Mouse (Mus musculus) heart, embryonic 15.5 days (tissue): ENCODE results near the gene Smg6. TPM values are rescaled to one million over a fixed set of nuclear protein-coding genes. Genes with fewer than 3 reads are reported as not detected.

ENCODE experiments used
- ATAC-seq: fragments of 200-750 bp; cut with Nextera tagmentation; replicated peaks from 2 replicates; pipeline ENCODE4 v1.8.0; 2017; ENCODE audit warnings: low read depth, moderate TSS enrichment; ENCODE audit not compliant: insufficient number of reproducible peaks, insufficient read depth, low FRiP score
- H3K27ac ChIP-seq: fragments of 300-500 bp; sonication (generic); 2 replicates; pipeline ENCODE4 v1.5.1; 2015; ENCODE audit warnings: mild to moderate bottlenecking, inconsistent platforms
- H3K27me3 ChIP-seq: fragments of 300-500 bp; sonication (generic); 2 replicates; pipeline ENCODE4 v1.6.1; 2015; ENCODE audit warnings: inconsistent platforms
- H3K36me3 ChIP-seq: fragments of 300-500 bp; sonication (generic); 2 replicates; pipeline ENCODE4 v1.6.1; 2015; ENCODE audit warnings: mild to moderate bottlenecking, inconsistent platforms
- H3K4me1 ChIP-seq: fragments of 300-500 bp; sonication (generic); replicated peaks from 2 replicates; pipeline ENCODE4 v1.6.1; 2015; ENCODE audit warnings: inconsistent platforms
- H3K4me2 ChIP-seq: fragments of 300-500 bp; sonication (generic); 2 replicates; pipeline ENCODE4 v1.6.1; 2015; ENCODE audit warnings: inconsistent platforms, mild to moderate bottlenecking, moderate library complexity
- H3K4me3 ChIP-seq: fragments of 300-500 bp; sonication (generic); 2 replicates; pipeline ENCODE4 v1.5.1; 2015; ENCODE audit warnings: mild to moderate bottlenecking, inconsistent platforms
- H3K9ac ChIP-seq: fragments of 300-500 bp; sonication (generic); 2 replicates; pipeline ENCODE4 v1.6.1; 2015; ENCODE audit warnings: mild to moderate bottlenecking, inconsistent platforms
- H3K9me3 ChIP-seq: fragments of 300-500 bp; sonication (generic); replicated peaks from 2 replicates; pipeline ENCODE4 v1.6.1; 2016; ENCODE audit warnings: inconsistent platforms
- WGBS: fragments of 180-500 bp; shearing (Covaris S2); methylation state at CpG from one replicate; pipeline ENCODE4 v1.1.7; 2015; ENCODE audit warnings: mixed read lengths; 5-methylcytosine and 5-hydroxymethylcytosine counted together
- polyA plus RNA-seq: library from polyadenylated mRNA; unstranded; fragments of >200 nt; fragmentation: Nextera tagmentation; extraction: Ambion mirVana; gene quantifications from 2 replicates; pipeline ENCODE4 v1.2.1, GENCODE M21; 2015

Smg6 gene
- polyA plus RNA-seq, 1 experiment from 2014 or later = 10.0 TPM

GRCm38 (mm10) chr11:75184986-75185385 lies 259.4 kb downstream of the Smg6 start:
- H3K9me3 ChIP-seq = no peaks in the 10 kb centered on the region
- 86% methylated on average over 1 of the region's 2 CpGs for WGBS
- H3K36me3 ChIP-seq = peaks cover 21% of the 10 kb centered on the region; the same call in 1 of the 2 replicates
- no peak for ATAC-seq
- no peak overlapping the region for H3K27ac ChIP-seq
- no peak overlapping the region for H3K9ac ChIP-seq
- H3K27me3 ChIP-seq = no peaks in the 10 kb centered on the region
- H3K4me1 ChIP-seq = peaks cover 14% of the 10 kb centered on the region
- H3K4me2 ChIP-seq = no peak overlapping the region
- H3K4me3 ChIP-seq = no peak overlapping the region

- Histone ChIP-seq H3K4me3 (peak overlapping the region; percentile 67), H3K36me3 (peaks cover 2% of the 10 kb centered on the region; the same call in 1 of the 2 replicates), H3K9ac (peak overlapping the region; percentile 70), H3K9me3 (no peaks in the 10 kb centered on the region), H3K27me3 (peaks cover 15% of the 10 kb centered on the region), H3K27ac (peak overlapping the region; percentile 51), H3K4me2 (peak overlapping the region; percentile 89), H3K4me1 (peaks cover 54% of the 10 kb centered on the region)
- WGBS = 1% methylated on average over 22 of the region's 22 CpGs
- 0 out of 2 replicates have a peak, but pooled peaks have one; percentile 0 for ATAC-seq
Observed at GRCm38 (mm10) chr11:75189713-75190370, 264.2 kb downstream of the Smg6 start.

DNA sequence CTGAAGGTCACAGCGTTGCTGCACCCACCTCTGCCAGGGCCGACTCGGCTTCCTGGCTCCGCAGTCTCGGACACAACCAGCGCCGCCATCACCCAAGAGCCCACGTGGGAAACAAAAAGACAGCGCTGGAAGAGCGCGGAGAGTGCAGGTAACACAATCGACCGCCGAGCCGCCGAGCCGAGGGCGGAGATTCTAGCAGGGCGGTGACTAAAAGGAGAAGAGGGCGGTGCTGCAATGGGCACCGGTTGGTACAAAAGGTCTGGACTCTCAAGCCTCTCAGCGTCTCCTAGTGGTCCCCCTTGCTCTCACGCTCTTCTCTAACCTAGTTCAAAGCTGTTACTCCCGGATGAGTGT lies 264.7 kb downstream of the Smg6 start:
- ATAC-seq = peak; percentile 65
- H3K4me1 ChIP-seq = peaks cover 59% of the 10 kb centered on the region
- H3K4me2 ChIP-seq = peak overlapping the region; percentile 89
- H3K9me3 ChIP-seq = no peaks in the 10 kb centered on the region
- H3K27ac ChIP-seq = peak overlapping the region; percentile 51
- peaks cover 20% of the 10 kb centered on the region for H3K27me3 ChIP-seq
- H3K9ac ChIP-seq = peak overlapping the region; percentile 70
- peak overlapping the region; percentile 67 for H3K4me3 ChIP-seq
- under 1% methylated on average over 24 of the region's 24 CpGs for WGBS
- H3K36me3 ChIP-seq = peaks cover 2% of the 10 kb centered on the region; the same call in 1 of the 2 replicates

GRCm38 (mm10) chr11:75190905-75191441 lies 265.4 kb downstream of the Smg6 start, which contains the start of gene Dph1:
Gene Dph1 (minus strand): TSS chr11:75191241.
- Histone ChIP-seq H3K9me3 (no peaks in the 10 kb centered on the region), H3K27me3 (peaks cover 25% of the 10 kb centered on the region), H3K9ac (peak within 1 kb of the TSS; percentile 70), H3K4me3 (peak within 1 kb of the TSS; percentile 67), H3K36me3 (no peaks in the 10 kb centered on the region), H3K27ac (peak within 1 kb of the TSS; percentile 51), H3K4me1 (peaks cover 65% of the 10 kb centered on the region), H3K4me2 (peak within 1 kb of the TSS; percentile 89)
- 55% methylated on average over 5 of the region's 5 CpGs for WGBS
- ATAC-seq = no peak

- 0 out of 2 replicates have a peak overlapping the region, but pooled peaks have one; percentile 48 for H3K27ac ChIP-seq
- peak overlapping the region; percentile 7; the same call in 1 of the 2 replicates for H3K4me2 ChIP-seq
- peaks cover 74% of the 10 kb centered on the region for H3K4me1 ChIP-seq
- H3K4me3 ChIP-seq = no peak overlapping the region
- H3K27me3 ChIP-seq = peaks cover 29% of the 10 kb centered on the region
- no peak for ATAC-seq
- H3K36me3 ChIP-seq = no peaks in the 10 kb centered on the region
- H3K9ac ChIP-seq = no peak overlapping the region
- H3K9me3 ChIP-seq = no peaks in the 10 kb centered on the region
- 40% methylated on average over 6 of the region's 6 CpGs for WGBS
Observed at GRCm38 (mm10) chr11:75191841-75192240, 266.2 kb downstream of the Smg6 start.

GRCm38 (mm10) chr11:75192336-75193214 lies 267.0 kb downstream of the Smg6 start:
- Histone ChIP-seq H3K27ac (peak overlapping the region; percentile 93), H3K9me3 (no peaks in the 10 kb centered on the region), H3K4me1 (peaks cover 75% of the 10 kb centered on the region), H3K36me3 (no peaks in the 10 kb centered on the region), H3K27me3 (peaks cover 29% of the 10 kb centered on the region), H3K9ac (peak overlapping the region; percentile 71), H3K4me2 (peak overlapping the region; percentile 94), H3K4me3 (peak overlapping the region; percentile 70)
- WGBS = 23% methylated on average over 13 of the region's 13 CpGs
- peak; percentile 44 for ATAC-seq

- no peaks in the 10 kb centered on the region for H3K36me3 ChIP-seq
- ATAC-seq = peak; percentile 53
- under 1% methylated on average over 62 of the region's 84 CpGs for WGBS
- H3K4me1 ChIP-seq = peaks cover 75% of the 10 kb centered on the region
- H3K4me3 ChIP-seq = peak within 1 kb of the TSS; percentile 70
- peak within 1 kb of the TSS; percentile 94 for H3K4me2 ChIP-seq
- H3K9ac ChIP-seq = peak within 1 kb of the TSS; percentile 71
- H3K9me3 ChIP-seq = no peaks in the 10 kb centered on the region
- H3K27me3 ChIP-seq = peaks cover 29% of the 10 kb centered on the region
- peak within 1 kb of the TSS; percentile 93 for H3K27ac ChIP-seq
Observed at GRCm38 (mm10) chr11:75193256-75194071, 267.8 kb downstream of the Smg6 start, which contains the start of gene Rtn4rl1. Gene Rtn4rl1 (plus strand): TSS chr11:75193783.

DNA sequence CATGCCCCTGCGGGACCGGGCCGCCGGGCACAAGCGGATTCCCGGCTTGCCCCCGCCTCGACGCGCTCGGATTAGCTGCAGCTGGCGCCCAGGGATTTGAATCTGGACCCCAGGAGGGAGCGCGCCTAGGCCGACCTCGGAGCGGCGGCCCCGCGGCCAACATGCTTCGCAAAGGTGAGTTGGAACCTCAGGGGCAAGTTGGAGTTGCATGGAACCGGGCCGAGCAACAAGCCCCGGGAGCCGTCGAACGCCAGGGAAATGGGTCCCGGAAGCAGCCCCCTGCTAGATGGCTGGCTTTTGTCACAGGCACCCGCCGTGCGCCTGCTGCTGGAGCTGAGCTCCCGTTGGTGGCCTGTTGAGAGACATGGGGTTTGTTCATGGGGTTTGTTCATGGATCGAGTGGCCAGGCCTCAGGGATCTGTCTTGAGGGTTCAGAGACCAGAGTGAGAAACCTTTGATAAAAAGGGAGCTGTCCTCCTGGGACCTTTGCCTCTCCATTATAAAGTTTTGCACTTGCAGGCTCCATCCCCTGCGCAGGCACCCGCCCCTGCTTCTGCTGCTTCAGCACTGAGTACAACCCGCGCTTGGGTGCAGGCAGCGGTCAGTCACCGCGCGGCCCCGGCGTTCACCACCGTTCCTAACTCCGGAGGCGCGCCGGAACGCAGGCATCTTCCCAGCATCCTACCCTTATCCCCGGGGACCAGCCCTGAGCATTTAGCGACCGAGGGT lies 268.7 kb downstream of the Smg6 start:
- no peak for ATAC-seq
- Histone ChIP-seq H3K27ac (peak overlapping the region; percentile 93), H3K27me3 (peaks cover 29% of the 10 kb centered on the region), H3K4me2 (peak overlapping the region; percentile 94), H3K9ac (peak overlapping the region; percentile 71), H3K4me3 (peak overlapping the region; percentile 70), H3K9me3 (no peaks in the 10 kb centered on the region), H3K4me1 (peaks cover 66% of the 10 kb centered on the region), H3K36me3 (no peaks in the 10 kb centered on the region)
- under 1% methylated on average over 52 of the region's 52 CpGs for WGBS

DNA sequence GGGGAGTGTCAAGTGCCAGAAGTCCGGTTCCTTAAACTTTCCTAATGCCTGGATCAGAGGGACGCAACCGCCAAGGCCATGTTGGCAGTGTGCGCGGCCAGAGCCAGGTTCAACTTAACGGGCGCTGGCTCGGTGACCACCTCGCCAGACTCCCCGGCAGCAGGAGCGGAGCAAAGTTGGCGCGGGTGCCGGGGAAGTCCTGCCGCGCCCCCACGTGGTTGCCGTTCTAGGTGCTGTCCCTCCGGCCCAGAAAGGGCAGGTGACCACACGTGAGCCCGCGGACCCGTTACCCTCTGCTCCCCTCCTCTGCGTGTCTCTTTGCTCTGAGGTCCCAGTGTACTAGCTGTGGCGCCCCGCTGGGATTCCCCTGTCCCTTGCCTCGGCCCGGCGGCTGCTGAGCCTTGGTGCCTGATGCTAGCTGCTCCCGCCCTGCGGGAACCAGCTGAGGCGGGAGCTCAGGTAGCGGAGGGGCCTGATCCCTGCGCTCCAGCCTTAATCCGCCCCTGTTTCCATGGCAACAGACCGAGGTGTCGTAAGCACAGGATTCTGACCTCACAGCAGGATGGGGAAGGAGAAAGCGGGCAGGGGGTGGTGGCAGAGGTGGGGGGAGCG lies 269.3 kb downstream of the Smg6 start:
- H3K4me3 ChIP-seq = peak overlapping the region; percentile 70
- no peaks in the 10 kb centered on the region for H3K36me3 ChIP-seq
- no peak; the same call in 1 of the 2 replicates for ATAC-seq
- H3K9me3 ChIP-seq = no peaks in the 10 kb centered on the region
- peaks cover 61% of the 10 kb centered on the region for H3K4me1 ChIP-seq
- peak overlapping the region; percentile 94 for H3K4me2 ChIP-seq
- peak overlapping the region; percentile 71 for H3K9ac ChIP-seq
- peaks cover 29% of the 10 kb centered on the region for H3K27me3 ChIP-seq
- WGBS = 1% methylated on average over 39 of the region's 39 CpGs
- H3K27ac ChIP-seq = peak overlapping the region; percentile 93

DNA sequence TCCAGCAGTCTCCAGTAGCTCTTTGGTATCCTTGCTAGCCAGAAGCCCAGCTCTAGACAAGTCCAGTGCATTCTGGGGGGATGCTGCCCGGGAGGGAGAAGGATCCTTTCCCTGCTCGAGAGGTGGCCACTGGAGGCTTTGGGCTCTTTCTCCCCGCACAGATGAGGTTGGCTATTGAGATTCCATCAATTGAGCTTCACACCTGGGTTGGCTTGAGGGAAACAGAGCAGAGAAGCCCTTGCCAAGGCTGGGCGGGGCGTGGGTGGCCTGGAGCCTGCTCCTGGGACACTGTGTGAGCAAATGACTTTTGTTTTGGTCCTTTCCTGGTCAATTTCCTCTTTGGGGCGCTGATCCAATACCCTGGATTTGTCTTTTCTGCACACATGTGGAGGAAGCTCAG lies 270.5 kb downstream of the Smg6 start:
- no peak overlapping the region for H3K4me2 ChIP-seq
- no peak overlapping the region for H3K4me3 ChIP-seq
- ATAC-seq = no peak
- peaks cover 62% of the 10 kb centered on the region for H3K4me1 ChIP-seq
- no peak overlapping the region for H3K27ac ChIP-seq
- 77% methylated on average over 6 of the region's 6 CpGs for WGBS
- peaks cover 29% of the 10 kb centered on the region for H3K27me3 ChIP-seq
- H3K9ac ChIP-seq = no peak overlapping the region
- H3K36me3 ChIP-seq = no peaks in the 10 kb centered on the region
- no peaks in the 10 kb centered on the region for H3K9me3 ChIP-seq
